Mouse (Mus musculus) neural tube, embryonic 10.5 days (tissue): ENCODE measurements around the gene Pecr.
"Not testable (repeated sequence)": the region's sequence is repeated elsewhere in the genome, so short reads cannot be mapped to it uniquely, and the experiment has no call there.

ENCODE experiments used
- DNase-seq: peaks from one replicate; pipeline ENCODE4 v3.0.0-alpha.2; 2017; ENCODE audit warnings: low spot score; ENCODE audit errors: extremely low spot score

The Pecr gene

DNA sequence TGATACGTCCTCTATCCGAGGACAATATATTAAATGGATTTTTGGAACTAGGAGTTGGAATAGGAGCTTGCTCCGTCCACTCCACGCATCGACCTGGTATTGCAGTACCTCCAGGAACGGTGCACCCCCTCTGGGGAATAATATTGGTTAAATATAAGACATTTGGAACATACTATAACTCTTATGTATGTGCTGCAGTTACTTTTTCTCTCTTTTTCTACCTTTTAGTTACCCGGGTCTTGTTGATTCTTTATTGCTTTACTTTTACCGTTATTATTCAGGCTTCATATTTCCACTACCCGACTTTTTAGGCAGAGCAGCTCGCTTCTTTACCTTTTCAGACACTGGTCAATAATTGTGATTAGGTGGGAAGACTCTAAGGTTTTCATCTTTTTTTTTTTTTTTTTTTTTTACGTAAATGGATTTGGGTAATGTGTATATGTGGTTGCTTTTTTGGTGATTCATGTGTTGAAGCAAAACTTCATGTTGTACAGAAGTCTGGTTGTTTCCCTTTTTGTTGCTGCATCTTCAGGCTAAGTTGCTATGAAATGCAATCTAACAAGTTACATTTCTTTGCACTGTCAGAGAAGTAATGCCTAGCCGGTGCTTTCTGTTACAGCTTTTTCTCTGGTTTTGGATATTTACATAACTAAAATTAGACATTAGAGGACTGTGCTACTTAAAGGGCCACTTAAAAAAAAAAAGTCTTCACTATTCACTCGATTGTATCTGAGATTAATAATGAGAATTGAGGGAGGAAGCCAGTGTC, 46.9 kb downstream of the Pecr start:
- no peak for DNase-seq

- peak; percentile 85 for DNase-seq
Measured at GRCm38 (mm10) chr1:72236363-72237006, 47.6 kb downstream of the Pecr start.

- not testable (repeated sequence) for DNase-seq
Measured at GRCm38 (mm10) chr1:72232592-72232991, 51.5 kb downstream of the Pecr start.

DNA sequence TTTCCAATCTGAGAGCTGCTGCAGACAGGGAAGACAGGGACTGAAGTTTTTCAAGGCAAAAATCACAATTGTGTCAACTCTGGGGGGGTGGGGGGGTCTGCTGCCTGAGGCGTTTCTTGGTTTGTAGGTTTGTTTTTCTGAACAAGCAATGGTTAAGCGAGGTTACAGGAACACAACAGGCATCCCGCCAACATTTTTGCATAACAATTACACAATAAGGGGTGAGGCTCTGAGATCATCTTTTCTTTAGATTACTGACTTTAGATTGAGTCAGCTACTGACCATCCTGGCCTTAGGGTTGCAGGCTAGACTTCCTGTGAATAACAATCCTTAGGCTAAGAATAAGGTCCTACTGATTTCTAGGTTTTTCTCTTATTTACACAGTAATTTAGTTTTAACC, 55.1 kb downstream of the Pecr start:
- DNase-seq = no peak

GRCm38 (mm10) chr1:72227546-72227945, 56.6 kb downstream of the Pecr start:
- no peak for DNase-seq

DNA sequence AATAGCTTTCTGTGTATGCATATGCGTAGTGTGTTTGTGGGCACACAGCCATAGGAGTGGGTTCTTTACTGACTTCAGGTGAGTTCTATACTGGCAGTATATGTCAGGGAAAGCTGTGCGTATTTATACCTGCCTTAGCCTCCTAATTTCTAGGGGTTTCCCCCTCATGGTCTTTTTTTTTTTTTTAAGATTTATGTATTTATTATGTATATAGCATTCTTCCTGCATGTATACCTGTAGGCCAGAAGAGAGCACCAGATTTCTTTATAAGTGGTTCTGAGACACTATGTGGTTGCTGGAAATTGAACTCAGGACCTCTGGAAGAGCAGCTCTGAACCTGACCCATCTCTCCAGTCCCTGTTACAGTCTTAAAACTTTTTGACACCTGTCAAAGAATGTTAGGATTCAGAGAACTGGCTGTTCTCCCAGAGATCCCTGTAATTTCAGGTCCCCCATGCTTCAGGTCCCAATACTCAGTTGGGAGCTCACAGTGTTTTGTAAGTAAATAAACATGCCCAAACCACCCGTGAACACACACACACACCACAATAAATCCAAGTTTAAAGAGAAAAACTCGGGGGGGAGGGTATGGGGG, 57.1 kb downstream of the Pecr start:
- DNase-seq = no peak

- DNase-seq = peak; percentile 66
Measured at GRCm38 (mm10) chr1:72226172-72226886, 57.8 kb downstream of the Pecr start.

GRCm38 (mm10) chr1:72225720-72226171, 58.4 kb downstream of the Pecr start:
- peak; percentile 84 for DNase-seq

- DNase-seq = no peak
Measured at GRCm38 (mm10) chr1:72225054-72225718, 58.9 kb downstream of the Pecr start.

- no peak for DNase-seq
Measured at GRCm38 (mm10) chr1:72220008-72220407, 64.1 kb downstream of the Pecr start.

- DNase-seq = no peak
Measured at GRCm38 (mm10) chr1:72219116-72219515, 65.0 kb downstream of the Pecr start.

DNA sequence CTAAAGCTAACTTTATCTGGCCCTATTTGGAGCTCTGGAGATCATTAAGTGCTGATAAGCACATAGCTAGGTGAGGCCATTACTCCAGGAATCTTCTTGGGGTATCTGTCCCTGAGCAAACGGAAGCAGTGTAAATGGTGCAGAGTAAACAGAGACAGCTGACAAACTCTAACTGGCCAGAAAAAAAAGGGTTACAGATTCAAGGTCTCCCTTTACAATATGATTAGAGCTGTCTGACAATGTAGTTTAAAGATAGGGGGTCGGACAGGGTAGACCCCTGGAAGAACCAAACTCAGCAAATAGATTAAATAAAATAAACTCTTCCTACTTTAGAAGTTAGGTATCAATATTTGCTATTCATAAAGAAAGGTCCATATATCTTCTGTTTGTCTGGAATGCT, 65.5 kb downstream of the Pecr start:
- no peak for DNase-seq

DNA sequence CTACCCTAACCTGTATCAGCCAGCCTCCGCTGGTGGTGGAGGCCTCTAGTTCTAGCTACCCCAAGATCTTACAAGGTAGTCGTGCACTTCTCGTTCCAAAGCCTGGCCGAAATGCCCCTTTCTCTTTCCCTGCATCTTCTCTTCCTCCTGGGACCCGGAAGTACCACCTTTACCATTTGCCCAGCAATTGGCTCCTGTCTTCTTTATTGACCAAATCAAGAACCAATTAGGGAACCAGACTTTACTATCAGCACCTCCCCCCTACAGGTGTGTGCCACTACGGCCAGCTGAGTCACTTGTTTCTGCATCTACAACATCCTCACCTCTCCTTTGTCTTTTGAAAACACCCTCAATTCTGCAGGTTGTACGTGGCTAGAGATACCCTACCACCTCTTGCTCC, 67.4 kb downstream of the Pecr start:
- no peak for DNase-seq

GRCm38 (mm10) chr1:72215174-72215573, 68.9 kb downstream of the Pecr start:
- no peak for DNase-seq

DNA sequence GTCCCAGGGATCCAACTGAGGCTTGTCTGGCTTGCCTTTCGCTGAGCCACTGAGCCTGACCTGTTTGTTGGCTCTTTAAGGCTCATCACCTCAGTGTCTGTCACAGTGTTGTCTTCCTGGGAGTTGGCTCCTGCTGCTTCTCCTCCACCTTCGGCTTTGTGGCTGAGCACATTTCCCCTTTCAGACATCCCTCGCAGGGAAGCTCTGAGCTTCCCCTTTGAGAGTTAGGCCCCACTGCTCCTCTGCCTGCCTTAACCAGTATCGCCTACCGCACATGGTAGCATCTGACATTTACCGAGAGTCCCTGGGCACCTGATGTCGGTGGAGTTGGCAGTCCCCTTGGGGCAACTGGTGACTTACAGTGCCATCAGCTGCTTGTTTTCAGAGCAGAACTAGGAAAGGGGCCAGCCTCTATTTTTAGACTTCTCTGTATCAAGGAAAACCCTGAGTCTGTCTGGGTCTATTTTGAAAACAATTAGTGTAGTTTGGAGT, 69.6 kb downstream of the Pecr start:
- no peak for DNase-seq

DNA sequence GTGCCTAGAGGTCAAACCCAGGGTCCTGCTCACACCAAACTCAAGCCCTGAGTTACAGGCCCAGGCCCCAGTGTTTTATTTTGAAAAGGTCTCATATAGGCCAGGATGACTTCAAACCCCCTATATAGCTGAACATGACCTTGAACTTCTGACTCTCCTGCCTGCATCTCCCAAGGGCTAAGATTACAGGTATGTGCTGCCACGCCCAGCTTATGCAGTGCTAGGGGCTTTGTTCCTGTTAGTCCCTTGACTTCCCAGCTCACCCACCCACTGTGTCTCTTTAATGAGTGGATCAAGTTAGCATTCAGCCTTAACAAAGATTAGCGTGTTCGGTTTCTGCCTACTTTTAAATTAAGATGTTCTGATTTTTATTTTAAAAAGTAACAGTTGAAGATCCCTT, 70.2 kb downstream of the Pecr start:
- no peak for DNase-seq

- DNase-seq = peak; percentile 76
Measured at GRCm38 (mm10) chr1:72211701-72212699, 72.1 kb downstream of the Pecr start, which contains the start of gene Mreg. TSS of gene Mreg (minus strand) at chr1:72212307.

GRCm38 (mm10) chr1:72210803-72211679, 73.1 kb downstream of the Pecr start:
- DNase-seq = peak; percentile 31
